Mouse (Mus musculus): ENCODE results near the gene Kcnb1. TPM values are rescaled to one million over a fixed set of nuclear protein-coding genes. Genes with fewer than 3 reads are reported as not detected.

Kcnb1 gene
- polyA plus RNA-seq, 1 experiment from 2014 or later: 1.5 TPM

DNA sequence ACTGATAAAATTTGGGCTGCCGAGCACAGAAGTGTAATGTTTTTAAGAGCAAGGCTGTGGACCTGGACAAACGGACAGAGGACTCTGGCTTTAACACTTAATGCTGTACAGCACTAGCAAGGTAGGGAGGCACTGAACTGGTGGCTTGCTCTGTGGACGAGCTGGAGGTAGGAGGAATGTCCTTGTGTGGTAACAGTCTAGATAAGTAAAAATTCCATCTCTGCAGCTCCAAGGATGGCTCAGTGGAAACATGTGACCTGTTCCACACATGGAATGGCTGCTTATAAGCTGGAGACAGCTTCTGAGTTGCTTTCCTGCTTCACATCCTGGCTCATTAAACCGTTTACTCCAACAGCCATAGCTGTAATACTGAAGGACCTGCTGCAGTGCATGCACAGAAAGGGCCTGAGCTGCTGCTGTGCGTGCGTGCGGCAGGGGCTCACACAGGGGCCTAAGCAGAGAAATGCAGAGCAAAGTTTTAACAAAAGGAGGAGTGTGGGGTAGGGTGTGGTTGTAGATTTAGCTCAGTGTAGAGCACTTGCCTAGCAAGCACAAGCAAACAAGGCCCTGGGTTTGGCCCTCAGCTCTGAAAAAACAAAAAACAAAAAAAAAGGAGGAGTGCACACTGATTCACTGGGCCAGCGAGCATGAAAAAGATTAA, 141.1 kb downstream of the Kcnb1 start:
- 74% methylated on average over 8 of the region's 8 CpGs for WGBS
- H3K27me3 ChIP-seq (replicated peaks): no peaks in the 10 kb centered on the region
- no peak overlapping the region for H3K9ac ChIP-seq
- peak overlapping the region; percentile 45 for H3K27ac ChIP-seq
- no peak overlapping the region for H3K4me2 ChIP-seq
- peaks cover 36% of the 10 kb centered on the region for H3K36me3 ChIP-seq
- peak; percentile 53; the same call in 1 of the 2 replicates for ATAC-seq (ENCODE audit: insufficient read depth, low FRiP score, low read depth)
- H3K4me3 ChIP-seq (replicated peaks): no peak overlapping the region
- no peaks in the 10 kb centered on the region for H3K4me1 ChIP-seq
- H3K9me3 ChIP-seq: no peaks in the 10 kb centered on the region

DNA sequence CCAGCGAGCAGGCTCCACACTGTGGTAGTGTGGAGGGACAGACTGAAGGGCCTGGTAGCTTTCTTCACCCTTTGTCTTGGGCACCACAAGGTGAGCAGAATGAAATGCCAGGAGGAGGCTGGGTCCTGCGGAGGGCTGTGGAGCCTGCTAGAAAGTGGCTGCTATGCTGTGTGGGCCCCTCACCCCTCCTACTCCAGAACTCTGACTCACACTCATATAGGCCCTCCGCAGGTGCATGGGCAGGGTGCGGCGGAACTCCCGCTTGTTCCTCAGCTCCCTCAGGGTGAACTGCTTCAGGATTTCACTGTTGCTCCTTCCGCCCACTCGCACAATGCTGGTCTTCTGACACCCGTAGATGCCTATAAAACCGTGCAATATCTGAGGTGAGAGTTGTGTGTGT, 141.7 kb downstream of the Kcnb1 start:
- Histone ChIP-seq H3K9me3 (no peaks in the 10 kb centered on the region), H3K4me1 (no peaks in the 10 kb centered on the region), H3K27me3 (replicated peaks) (no peaks in the 10 kb centered on the region), H3K4me2 (no peak overlapping the region), H3K9ac (no peak overlapping the region), H3K27ac (peak overlapping the region; percentile 45; the same call in 1 of the 2 replicates), H3K36me3 (peaks cover 42% of the 10 kb centered on the region), H3K4me3 (replicated peaks) (no peak overlapping the region)
- WGBS: 73% methylated on average over 10 of the region's 10 CpGs
- ATAC-seq (ENCODE audit: insufficient read depth, low FRiP score, low read depth): peak; percentile 41; the same call in 1 of the 2 replicates

Other genes starting within 250 kb of the Kcnb1 start
- gene Stau1, start 193.9 kb downstream of the Kcnb1 start, polyA plus RNA-seq (2015; fragmentation: Nextera tagmentation; extraction: Ambion mirVana): 70.6 and 76.9 TPM in 2 replicates
- 47.4 and 50.4 TPM in 2 replicates for gene Ddx27, start 175.0 kb downstream of the Kcnb1 start, polyA plus RNA-seq (2015; fragmentation: Nextera tagmentation; extraction: Ambion mirVana)
- 7.9 TPM in 2 replicates for gene Znfx1, start 127.1 kb downstream of the Kcnb1 start, polyA plus RNA-seq (2015; fragmentation: Nextera tagmentation; extraction: Ambion mirVana)
- 18.2 and 20.2 TPM in 2 replicates for gene Ptgis, start 50.4 kb upstream of the Kcnb1 start, polyA plus RNA-seq (2015; fragmentation: Nextera tagmentation; extraction: Ambion mirVana)
- gene B4galt5, start 159.0 kb upstream of the Kcnb1 start, polyA plus RNA-seq (2015; fragmentation: Nextera tagmentation; extraction: Ambion mirVana): 16.7 and 17.0 TPM in 2 replicates
- gene Slc9a8, start 231.6 kb upstream of the Kcnb1 start, polyA plus RNA-seq (2015; fragmentation: Nextera tagmentation; extraction: Ambion mirVana): 20.5 and 25.0 TPM in 2 replicates